Mouse (Mus musculus): Measurements from ENCODE around the gene Rab30.
"Not testable (repeated sequence)": the region's sequence is repeated elsewhere in the genome, so short reads cannot be mapped to it uniquely, and the experiment has no call there.

Rab30 gene

GRCm38 (mm10) chr7:92741152-92741860 lies at the start of gene Rab30:
Rab30 (plus strand) TSS chr7:92741603.
- DNase-seq (ENCODE audit: low spot score in 2 of 2): peak; percentile 80 to 91

DNA sequence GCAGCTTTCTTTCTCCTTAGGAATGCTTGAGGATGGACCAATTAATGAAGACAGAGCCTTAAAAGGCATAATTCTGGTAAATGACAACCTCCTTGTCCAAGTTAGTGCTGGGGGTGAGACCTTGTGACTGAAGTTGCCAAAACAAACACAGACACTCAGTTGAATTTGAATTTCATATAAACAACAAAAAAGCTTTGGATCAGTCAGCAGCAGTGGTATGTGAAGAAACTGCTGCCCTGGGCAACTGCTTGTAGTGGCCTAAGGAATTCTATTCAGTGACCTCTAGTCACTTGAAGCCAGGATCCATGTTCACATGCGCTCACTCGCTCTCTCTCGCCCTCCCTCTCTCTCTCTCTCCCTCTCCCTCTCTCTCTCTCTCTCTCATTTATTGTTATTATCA lies 45.0 kb upstream of the Rab30 start:
- no peak for DNase-seq (ENCODE audit: low spot score in 2 of 2)

DNA sequence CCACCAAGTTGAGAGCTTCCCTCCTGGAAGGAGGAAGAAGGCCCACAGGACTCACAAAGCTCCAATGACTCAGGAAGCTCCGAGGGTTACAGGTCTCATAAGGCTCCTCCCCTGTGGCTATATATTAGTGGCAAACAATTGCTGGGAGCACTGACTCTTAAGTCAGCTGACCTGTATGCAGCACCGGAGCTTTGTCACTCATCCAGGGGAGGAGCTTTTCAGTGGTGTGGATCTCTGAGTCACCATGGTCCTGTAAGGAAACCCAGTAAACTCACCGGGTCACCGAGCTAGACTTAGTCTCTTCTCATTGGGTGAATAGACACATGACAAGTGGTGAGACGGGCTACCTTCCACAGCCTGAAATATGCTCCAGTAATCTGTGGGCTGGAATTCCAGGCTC lies 42.6 kb upstream of the Rab30 start:
- DNase-seq (ENCODE audit: low spot score in 2 of 2): peak in 1 of 2 experiments; percentile 13

- DNase-seq (ENCODE audit: low spot score in 2 of 2): no peak
These were observed 37.7 kb upstream of the Rab30 start for GRCm38 (mm10) chr7:92703661-92704060.

- no peak for DNase-seq (ENCODE audit: low spot score in 2 of 2)
These were observed 35.9 kb upstream of the Rab30 start for GRCm38 (mm10) chr7:92705534-92705933.

DNA sequence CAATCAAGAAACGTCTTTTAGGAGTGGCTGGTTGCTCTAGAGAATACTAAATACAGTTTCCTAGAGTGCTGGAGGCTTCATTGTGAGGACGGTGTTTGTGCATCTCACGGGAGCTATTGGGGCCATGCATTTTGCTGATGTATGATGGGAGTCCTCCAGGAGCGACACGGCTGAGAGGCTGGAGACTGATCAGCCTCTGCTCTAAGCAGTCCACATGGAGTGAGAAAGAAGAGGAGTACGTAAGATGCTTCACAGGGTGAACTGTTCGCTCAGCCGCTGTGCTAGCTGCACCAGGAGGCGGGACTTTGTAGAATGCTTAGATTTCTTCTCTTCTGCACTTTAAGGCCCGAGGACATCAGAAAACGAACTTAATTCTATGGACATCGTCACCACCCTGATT lies 34.7 kb upstream of the Rab30 start:
- DNase-seq (ENCODE audit: low spot score in 2 of 2): no peak

DNA sequence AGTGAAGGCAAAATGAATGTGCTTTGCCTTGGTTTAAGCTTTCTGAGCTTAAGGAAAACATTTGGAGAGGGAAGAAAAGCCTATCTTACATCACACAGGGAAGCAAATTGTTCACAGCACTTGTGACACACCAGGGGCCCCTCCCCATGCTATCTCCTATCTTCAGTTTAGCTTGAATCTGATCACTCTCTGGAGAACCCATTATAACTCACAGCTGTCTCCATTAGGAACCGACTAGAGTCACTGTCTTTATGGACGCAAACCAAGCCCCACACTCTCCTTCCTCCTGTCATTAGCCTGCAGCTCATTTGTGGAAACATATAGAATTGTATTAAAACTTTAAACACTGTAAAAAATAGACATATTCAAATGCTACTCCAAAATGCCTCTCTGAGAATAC lies 31.8 kb upstream of the Rab30 start:
- DNase-seq (ENCODE audit: low spot score in 2 of 2): no peak

GRCm38 (mm10) chr7:92711593-92711992 lies 29.8 kb upstream of the Rab30 start:
- DNase-seq (ENCODE audit: low spot score in 2 of 2): no peak

DNA sequence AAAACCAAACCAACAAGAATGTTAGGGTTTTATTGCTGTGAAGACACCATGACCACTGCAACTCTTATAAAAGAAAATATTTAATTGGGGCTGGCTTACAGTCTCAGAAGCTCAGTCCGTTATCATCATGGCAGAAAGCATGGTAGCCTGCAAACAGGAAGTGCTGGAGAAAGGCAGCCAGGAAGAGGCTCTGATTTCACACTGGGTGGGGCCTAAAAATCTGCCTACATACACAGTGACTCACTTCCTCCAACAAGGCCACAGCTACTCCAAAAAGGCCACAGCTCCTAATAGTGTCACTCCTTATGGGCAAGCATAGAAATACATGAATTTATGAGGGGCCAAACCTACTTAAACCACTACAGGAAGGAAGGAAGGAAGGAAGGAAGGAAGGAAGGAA lies 26.3 kb upstream of the Rab30 start:
- DNase-seq (ENCODE audit: low spot score in 2 of 2): no peak

DNA sequence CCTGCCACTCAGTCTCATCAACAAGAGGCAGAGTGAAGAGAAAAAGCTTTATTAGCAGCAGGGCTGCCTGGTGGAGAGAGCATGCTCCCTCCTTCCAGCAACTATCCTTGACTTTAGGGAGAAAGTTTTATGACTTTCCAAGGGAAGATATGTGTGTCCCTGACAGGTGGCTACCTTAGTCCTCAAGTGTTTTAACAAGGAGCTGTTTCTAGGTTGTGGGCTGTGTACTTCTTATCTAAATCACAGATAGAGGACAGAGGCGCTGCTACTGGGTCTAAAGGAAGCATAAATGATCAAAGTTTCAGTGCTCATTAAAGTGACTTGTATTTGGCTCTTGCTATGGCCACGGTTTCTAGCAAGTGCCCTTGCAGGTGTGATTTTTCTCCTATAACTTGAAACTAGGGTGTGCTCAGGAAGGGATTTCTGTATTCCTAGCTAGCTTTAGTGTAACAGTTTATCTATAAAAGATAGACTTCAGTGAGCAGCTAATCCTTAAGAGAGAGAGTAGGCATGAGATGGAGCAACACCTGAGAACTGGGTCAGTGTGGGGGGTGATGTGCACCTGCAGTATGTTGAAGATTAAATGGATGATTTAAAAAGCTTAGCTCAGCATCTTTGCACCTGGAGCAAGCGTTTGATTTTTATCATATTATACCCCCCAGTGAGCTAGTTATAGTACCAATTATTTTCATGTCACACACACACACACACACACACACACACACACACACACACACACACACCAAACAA lies 21.1 kb upstream of the Rab30 start:
- no peak for DNase-seq (ENCODE audit: low spot score in 2 of 2)

DNA sequence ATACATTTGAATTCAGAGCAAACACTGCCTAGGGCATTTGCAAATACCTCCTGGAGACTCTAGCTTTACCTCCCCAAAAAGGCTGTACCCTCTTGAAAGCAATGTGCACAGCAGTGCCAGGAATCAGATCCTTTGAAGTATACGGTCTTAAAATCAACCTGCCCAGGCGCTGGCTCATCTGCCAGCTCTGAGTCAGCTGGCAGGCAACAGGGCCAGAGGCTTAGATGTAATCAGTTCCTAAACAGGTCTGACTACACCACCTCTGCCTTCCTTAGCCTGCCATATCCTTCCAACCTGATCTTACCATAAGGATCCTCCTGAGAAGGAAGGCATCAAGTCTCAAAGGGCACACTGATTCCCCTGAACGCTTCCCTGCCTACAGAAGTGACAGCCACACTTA lies 17.7 kb upstream of the Rab30 start:
- peak; percentile 36 to 45 for DNase-seq (ENCODE audit: low spot score in 2 of 2)

GRCm38 (mm10) chr7:92724261-92724660 lies 17.1 kb upstream of the Rab30 start:
- no peak for DNase-seq (ENCODE audit: low spot score in 2 of 2)

GRCm38 (mm10) chr7:92729583-92729982 lies 11.8 kb upstream of the Rab30 start:
- DNase-seq (ENCODE audit: low spot score in 2 of 2): not testable (repeated sequence)

DNA sequence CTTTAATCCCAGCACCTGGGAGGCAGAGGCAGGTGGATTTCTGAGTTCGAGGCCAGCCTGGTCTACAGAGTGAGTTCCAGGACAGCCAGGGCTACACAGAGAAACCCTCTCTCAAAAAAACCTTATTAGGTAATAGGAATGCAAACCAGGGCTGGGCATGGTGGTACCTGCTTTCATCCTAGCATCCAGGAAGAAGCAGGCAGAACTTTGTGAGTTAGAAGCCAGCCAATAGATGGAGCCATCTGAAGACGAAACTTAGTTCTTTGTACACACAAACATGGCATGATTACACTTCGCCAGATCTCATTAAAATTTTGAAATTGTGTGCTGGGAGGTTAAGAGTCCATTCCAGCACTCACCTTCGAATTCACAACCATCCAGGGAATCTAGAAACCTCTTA lies 10.9 kb upstream of the Rab30 start:
- DNase-seq (ENCODE audit: low spot score in 2 of 2): no peak

DNA sequence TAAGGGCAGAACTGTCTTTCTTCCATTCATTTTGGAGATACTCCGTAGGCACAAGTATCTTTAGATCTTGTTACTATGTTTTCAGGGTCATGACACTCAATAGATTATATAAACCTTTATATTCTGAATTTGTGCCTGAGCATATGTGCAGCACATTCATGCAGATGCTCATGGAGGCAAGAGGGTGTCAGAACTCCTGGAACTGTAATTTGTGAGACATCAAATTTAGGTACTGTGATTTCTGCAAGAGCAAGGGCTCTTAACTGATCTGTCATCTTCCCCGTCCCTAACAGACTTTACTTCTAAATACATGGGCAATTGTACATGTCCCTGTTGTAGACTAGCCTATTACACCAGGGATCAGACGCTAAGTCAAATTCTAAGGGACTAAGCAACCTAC lies 10.4 kb upstream of the Rab30 start:
- DNase-seq (ENCODE audit: low spot score in 2 of 2): no peak

GRCm38 (mm10) chr7:92732136-92732535 lies 9.3 kb upstream of the Rab30 start:
- no peak for DNase-seq (ENCODE audit: low spot score in 2 of 2)

GRCm38 (mm10) chr7:92737560-92737959 lies 3.8 kb upstream of the Rab30 start:
- no peak for DNase-seq (ENCODE audit: low spot score in 2 of 2)

- DNase-seq (ENCODE audit: low spot score in 2 of 2): no peak
These were observed 1.4 kb upstream of the Rab30 start for GRCm38 (mm10) chr7:92739956-92740355.

DNA sequence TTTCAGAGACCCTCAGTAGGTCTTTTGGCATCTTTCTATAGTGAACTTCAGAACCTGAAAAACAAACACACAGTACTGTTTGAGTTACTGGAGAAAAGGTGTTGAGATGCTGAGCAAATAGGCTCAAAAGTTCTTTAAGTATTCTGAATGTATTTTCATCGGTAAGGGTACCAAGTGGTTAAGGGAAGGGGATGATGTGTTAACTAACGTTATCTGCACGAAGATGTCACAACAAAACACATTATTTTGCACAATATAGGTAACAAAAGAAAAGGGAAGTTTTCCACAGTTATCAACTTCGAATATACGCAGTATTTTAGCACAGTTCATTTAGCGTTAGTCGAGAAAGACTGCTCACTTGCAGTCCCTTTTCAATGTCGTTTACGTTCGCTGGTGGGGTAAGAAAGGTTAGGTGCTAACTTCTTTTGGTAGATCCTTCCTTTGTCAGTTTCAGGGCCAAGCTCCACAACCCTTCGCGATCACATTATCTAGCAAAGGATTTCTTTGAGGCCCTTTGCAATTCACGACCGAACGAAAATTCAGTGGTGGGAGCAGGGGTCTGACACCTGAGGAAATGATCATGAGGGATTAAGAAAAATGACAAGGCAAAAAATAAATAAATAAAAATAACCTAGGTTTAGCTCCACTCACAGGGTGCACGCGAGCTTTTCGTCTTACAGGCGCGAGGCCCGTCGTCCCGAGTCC lies 840 bp upstream of the Rab30 start:
- DNase-seq (ENCODE audit: low spot score in 2 of 2): no peak

DNA sequence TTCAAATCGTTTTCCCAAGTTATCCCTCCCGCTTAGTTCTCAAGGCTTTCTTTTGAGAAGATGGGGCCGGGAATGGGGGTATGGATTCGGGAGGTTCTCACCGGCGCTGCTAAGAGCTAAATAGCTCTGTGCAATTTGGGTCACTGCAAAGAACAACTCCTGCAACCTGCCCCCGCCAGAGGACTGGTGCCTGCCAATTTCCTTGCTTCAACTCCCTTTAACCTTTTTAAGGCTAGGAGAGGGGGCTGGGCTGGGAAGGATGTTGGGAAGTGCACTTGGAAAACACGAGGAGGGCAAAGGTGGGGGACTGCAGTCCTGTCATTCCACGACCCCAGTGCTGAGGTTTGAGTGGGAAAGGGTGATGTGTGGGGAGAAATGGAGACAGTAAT lies 452 bp downstream of the Rab30 start:
- DNase-seq (ENCODE audit: low spot score in 2 of 2): peak in 1 of 2 experiments; percentile 33

DNA sequence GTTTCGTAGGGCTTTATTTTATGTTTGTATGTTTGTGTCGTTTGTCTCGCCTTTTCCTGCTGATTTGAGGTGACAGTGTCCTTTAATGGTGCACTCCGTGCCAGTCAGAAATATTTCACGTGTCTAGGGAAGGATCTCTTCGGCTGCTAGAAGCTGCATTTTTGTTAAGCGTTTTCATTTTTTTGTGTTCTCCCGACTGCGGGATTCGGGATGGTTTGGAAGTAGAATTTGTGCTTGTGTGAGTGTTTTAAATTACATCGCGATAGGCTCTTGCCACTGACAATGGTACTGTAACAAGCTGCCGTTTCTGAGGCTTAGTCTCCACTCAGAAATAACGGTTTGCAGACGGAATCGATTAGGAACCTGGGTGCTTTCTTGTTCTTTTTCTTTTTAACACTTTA lies 938 bp downstream of the Rab30 start:
- DNase-seq (ENCODE audit: low spot score in 2 of 2): no peak

DNA sequence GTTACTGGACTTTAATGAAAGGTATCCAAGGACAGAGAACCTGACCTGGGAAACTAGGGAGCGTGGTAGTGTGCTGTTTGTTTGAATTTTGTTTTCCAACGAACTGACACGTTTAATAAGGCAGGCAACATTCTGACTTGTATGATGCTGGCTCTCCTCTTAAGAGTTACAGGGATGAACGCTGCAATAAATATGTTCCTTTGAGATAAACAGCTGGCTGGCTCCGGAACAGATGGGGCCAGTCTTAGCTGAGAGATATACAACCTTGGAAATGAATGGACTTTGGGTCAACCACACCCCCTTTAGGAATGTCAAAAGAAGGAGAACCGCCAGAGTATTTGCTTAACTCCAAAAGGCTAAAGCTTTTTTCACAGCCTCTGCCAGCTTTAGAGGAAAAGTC lies 1.4 kb downstream of the Rab30 start:
- peak in 1 of 2 experiments; percentile 22 for DNase-seq (ENCODE audit: low spot score in 2 of 2)

DNA sequence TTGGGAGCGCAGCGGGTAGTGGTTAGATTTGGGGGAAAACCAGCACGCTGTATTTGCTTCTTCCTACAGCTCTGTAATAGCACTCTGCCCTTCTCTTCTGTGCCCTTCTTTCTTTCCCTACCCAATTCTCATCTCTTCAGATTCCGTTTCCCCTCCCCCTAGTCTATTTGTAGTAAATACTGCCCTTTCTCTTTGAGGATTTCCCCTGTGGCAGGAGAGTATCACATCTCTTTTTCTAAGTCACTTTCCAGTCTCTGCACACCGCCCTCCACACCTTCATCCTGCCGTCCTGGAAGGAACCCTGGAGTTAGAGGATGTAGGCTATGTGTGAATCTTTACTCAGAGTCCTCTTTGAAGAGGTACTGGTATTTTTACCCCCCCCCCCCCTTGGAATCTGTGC lies 1.9 kb downstream of the Rab30 start:
- no peak for DNase-seq (ENCODE audit: low spot score in 2 of 2)
